Mouse (Mus musculus) spleen, adult 2 months (tissue): ENCODE results near the gene Phactr1.

Source experiments
- CTCF ChIP-seq: fragments of 200-500 bp; IDR thresholded peaks from 2 replicates; pipeline ENCODE4 v1.5.1; 2011; ENCODE audit warnings: mild to moderate bottlenecking, inconsistent platforms; ENCODE audit not compliant: insufficient read depth, insufficient read length, insufficient replicate concordance; ENCODE audit errors: extremely low read depth
- POLR2A ChIP-seq: fragments of 200-500 bp; IDR thresholded peaks from 2 replicates; pipeline ENCODE4 v1.6.1; 2011; ENCODE audit warnings: low read depth, low read length, inconsistent platforms

- TF ChIP-seq CTCF (no peak), POLR2A (no peak)
Observed at GRCm38 (mm10) chr13:42899611-42900010, 219.2 kb downstream of the Phactr1 start.
